Mouse (Mus musculus): Measurements from ENCODE around the gene Gk.

DNA sequence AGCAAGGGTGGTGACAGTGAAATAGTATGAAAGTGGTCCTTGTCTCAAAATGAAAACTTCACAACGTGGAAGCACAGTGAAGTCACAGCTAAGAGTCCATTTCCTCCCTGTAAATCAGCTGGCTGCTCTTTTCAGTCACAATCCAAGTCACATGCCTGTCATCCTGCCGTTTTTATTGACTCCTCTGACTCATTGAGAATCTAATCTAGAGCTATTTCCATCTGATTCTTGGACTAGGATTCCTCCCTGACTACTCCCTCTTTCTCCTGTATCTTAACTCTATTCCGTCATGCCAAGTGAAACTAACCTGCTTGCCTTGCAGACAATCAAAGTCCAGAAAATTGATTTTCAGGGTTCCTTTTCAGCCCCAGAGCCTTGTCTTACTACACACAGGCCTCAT, 20.6 kb downstream of the Gk start:
- TF ChIP-seq CTCF (IDR thresholded peaks at IDR 0.05; ENCODE audit: control insufficient read depth, insufficient read depth, low read length) (no peak), POLR2A (IDR thresholded peaks at IDR 0.05; ENCODE audit: borderline replicate concordance, control insufficient read depth, low read depth, low read length) (no peak)

Data from bone marrow, adult 2 months (tissue).